Mouse (Mus musculus): Measurements from ENCODE around the gene Cutal. TPM values are rescaled to one million over a fixed set of nuclear protein-coding genes. Genes with fewer than 3 reads are reported as not detected.

Cutal gene
- polyA plus RNA-seq, 1 experiment from 2014 or later, result 0.23 TPM

- Histone ChIP-seq H3K4me2 (replicated peaks) (no peak overlapping the region), H3K27me3 (no peaks in the 10 kb centered on the region), H3K4me3 (no peak overlapping the region), H3K9ac (no peak overlapping the region), H3K36me3 (no peaks in the 10 kb centered on the region), H3K27ac (no peak overlapping the region), H3K4me1 (0 out of 2 replicates have a peak, but pooled peaks cover 5% of the 10 kb centered on the region), H3K9me3 (replicated peaks) (no peaks in the 10 kb centered on the region)
- no peak for ATAC-seq (ENCODE audit: low FRiP score)
- WGBS, result 74% methylated on average over 8 of the region's 8 CpGs
These were observed 64.3 kb downstream of the Cutal start for GRCm38 (mm10) chr2:34938269-34939208.

GRCm38 (mm10) chr2:34940246-34940645 lies 66.0 kb downstream of the Cutal start:
- Histone ChIP-seq H3K4me2 (replicated peaks) (no peak overlapping the region), H3K27me3 (no peaks in the 10 kb centered on the region), H3K9ac (no peak overlapping the region), H3K36me3 (no peaks in the 10 kb centered on the region), H3K9me3 (replicated peaks) (no peaks in the 10 kb centered on the region), H3K4me1 (0 out of 2 replicates have a peak, but pooled peaks cover 7% of the 10 kb centered on the region), H3K4me3 (no peak overlapping the region), H3K27ac (no peak overlapping the region)
- WGBS, result 74% methylated on average over 5 of the region's 5 CpGs
- ATAC-seq (ENCODE audit: low FRiP score), result no peak

- H3K27ac ChIP-seq, result no peak overlapping the region
- WGBS, result 64% methylated on average over 11 of the region's 11 CpGs
- H3K36me3 ChIP-seq, result no peaks in the 10 kb centered on the region
- ATAC-seq (ENCODE audit: low FRiP score), result no peak
- no peaks in the 10 kb centered on the region for H3K9me3 ChIP-seq (replicated peaks)
- H3K27me3 ChIP-seq, result no peaks in the 10 kb centered on the region
- H3K4me3 ChIP-seq, result no peak overlapping the region
- H3K4me1 ChIP-seq, result 0 out of 2 replicates have a peak, but pooled peaks cover 7% of the 10 kb centered on the region
- H3K9ac ChIP-seq, result no peak overlapping the region
- no peak overlapping the region for H3K4me2 ChIP-seq (replicated peaks)
These were observed 67.0 kb downstream of the Cutal start for GRCm38 (mm10) chr2:34941061-34941675.

Other genes starting within 250 kb of the Cutal start
- 115 and 126 TPM in 2 replicates for gene Gapvd1, start 119.2 kb upstream of the Cutal start, polyA plus RNA-seq (2016; fragmentation: Nextera tagmentation; extraction: Ambion mirVana)
- 735 and 741 TPM in 2 replicates for gene Hspa5, start 102.4 kb upstream of the Cutal start, polyA plus RNA-seq (2016; fragmentation: Nextera tagmentation; extraction: Ambion mirVana)
- gene Rabepk, start 74.5 kb upstream of the Cutal start, polyA plus RNA-seq (2016; fragmentation: Nextera tagmentation; extraction: Ambion mirVana), result 24.8 and 27.4 TPM in 2 replicates
- gene Fbxw2, start 48.1 kb upstream of the Cutal start, polyA plus RNA-seq (2016; fragmentation: Nextera tagmentation; extraction: Ambion mirVana), result 76.8 and 81.8 TPM in 2 replicates
- gene Gm34653, start 41.4 kb upstream of the Cutal start, polyA plus RNA-seq (2016; fragmentation: Nextera tagmentation; extraction: Ambion mirVana), result not detected in 2 replicates
- 92.0 and 97.1 TPM in 2 replicates for gene Psmd5, start 572 bp downstream of the Cutal start, polyA plus RNA-seq (2016; fragmentation: Nextera tagmentation; extraction: Ambion mirVana)
- gene Phf19, start 39.6 kb downstream of the Cutal start, polyA plus RNA-seq (2016; fragmentation: Nextera tagmentation; extraction: Ambion mirVana), result 1.6 TPM in 2 replicates
- 1.1 and 2.3 TPM in 2 replicates for gene Traf1, start 87.4 kb downstream of the Cutal start, polyA plus RNA-seq (2016; fragmentation: Nextera tagmentation; extraction: Ambion mirVana)
- 0.14 TPM in 1 of 2 replicates, not detected in the other for gene Hc, start 187.0 kb downstream of the Cutal start, polyA plus RNA-seq (2016; fragmentation: Nextera tagmentation; extraction: Ambion mirVana)
- gene AI182371, start 227.1 kb downstream of the Cutal start, polyA plus RNA-seq (2016; fragmentation: Nextera tagmentation; extraction: Ambion mirVana), result 0.31 and 0.36 TPM in 2 replicates
- 21.3 and 22.7 TPM in 2 replicates for gene Cntrl, start 235.1 kb downstream of the Cutal start, polyA plus RNA-seq (2016; fragmentation: Nextera tagmentation; extraction: Ambion mirVana)